ENCODE assay signal across 8 mouse cellular contexts in the genomic region with DNA sequence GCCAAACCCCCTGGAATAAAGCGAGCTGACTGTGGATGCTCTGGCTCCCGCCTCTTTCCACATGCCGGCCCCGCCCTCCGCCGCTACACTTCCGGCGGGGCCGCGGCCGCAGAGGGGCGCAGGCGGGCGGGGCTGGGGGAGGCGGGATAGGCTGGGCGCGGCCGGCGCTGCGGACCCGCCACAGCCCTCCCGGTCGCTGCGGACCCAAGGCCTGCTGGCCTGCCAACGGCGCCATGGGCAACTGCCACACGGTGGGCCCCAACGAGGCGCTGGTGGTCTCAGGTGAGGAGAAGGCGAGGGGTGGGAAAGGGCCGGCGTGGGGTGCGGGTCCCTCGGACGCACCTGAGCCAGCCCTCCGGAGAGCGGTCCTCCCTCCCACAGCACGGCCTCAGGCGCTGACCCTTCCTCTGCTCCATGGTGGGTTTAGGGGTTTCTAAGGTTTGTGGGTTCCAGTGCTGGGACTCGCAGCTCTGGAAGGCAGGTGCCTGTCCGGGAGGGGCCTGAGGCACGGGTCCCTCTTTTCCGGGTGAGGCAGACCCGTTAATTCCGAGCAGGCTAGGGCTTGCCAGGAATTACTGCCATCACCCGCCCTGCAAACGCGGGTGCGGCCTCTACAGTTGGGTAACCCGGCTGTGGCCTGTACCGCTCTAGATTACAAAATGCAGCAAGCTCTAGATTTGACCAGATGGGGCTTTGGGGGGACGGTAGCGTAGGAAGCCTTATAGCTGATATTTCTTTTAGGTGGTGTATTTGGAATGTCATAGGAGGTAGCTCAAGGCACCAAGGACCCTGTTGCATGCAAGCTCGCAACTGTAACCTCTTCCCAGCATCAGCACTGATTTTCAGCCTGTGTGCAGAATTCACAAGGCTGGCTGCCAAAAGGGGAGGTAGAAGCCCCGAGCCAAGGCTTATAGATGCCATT. TPM values are rescaled to one million over a fixed set of nuclear protein-coding genes. Genes with fewer than 3 reads are reported as not detected.
DNase-seq lines count a peak whose midpoint lies in the region; ATAC-seq and TF ChIP-seq lines count a peak whose summit lies in the region.

TSS of gene Flot2 (plus strand) at position 101 of the 922 bp plus-strand sequence.

- H3K4me2 ChIP-seq in CH12.LX (ENCODE audit: insufficient read depth, low read depth, poor library complexity, severe bottlenecking): peak within 1 kb of the TSS; percentile 44
- peak within 1 kb of the TSS; percentile 79 for H3K4me2 ChIP-seq in heart, embryonic 15.5 days
- H3K4me2 ChIP-seq in neural tube, embryonic 14.5 days (ENCODE audit: low read depth, low read length): peak within 1 kb of the TSS; percentile 67

- no peak for TF ChIP-seq RAD21 in CH12.LX (IDR thresholded peaks at IDR 0.05; ENCODE audit: low read depth, low read length)

- in situ Hi-C loops in CH12.LX (cut with MboI; ENCODE audit: low pct_ligation_motif_present, low pct_unique_long_range_greater_than_20kb, low sequenced_read_pairs): no loop called here

- DNase-seq in CH12.LX (ENCODE audit: extremely low read depth): peak; percentile 45
- DNase-seq in brain, adult 2 months (ENCODE audit: low read depth, low spot score): peak; percentile 65
- peak; percentile 77 for DNase-seq in kidney, postnatal 14 days
- peak; percentile 64 for DNase-seq in lung, adult 2 months
- DNase-seq in thymus, postnatal 0 days (ENCODE audit: low spot score): peak; percentile 70

- no peaks in the 10 kb centered on the region for H3K79me2 ChIP-seq in CH12.LX (replicated peaks; ENCODE audit: control insufficient read depth, extremely low read depth, insufficient read depth, poor library complexity, severe bottlenecking)

- peak within 1 kb of the TSS; percentile 68 to 88 (median 82) for H3K4me3 ChIP-seq in CH12.LX (replicated peaks in 1 of 3; ENCODE audit: low read depth in 2 of 3, low read length in 2 of 3, poor library complexity in 1 of 3)
- peak within 1 kb of the TSS; percentile 84 for H3K4me3 ChIP-seq in erythroblast, embryonic 14.5 days (replicated peaks)
- H3K4me3 ChIP-seq in heart, embryonic 15.5 days: peak within 1 kb of the TSS; percentile 67
- H3K4me3 ChIP-seq in lung, adult 2 months (replicated peaks; ENCODE audit: extremely low read depth, low read depth, low read length): peak within 1 kb of the TSS; percentile 86
- H3K4me3 ChIP-seq in neural tube, embryonic 14.5 days (ENCODE audit: low read depth, low read length): peak within 1 kb of the TSS; percentile 89

- dilution Hi-C loops in CH12.LX (cut with MboI; ENCODE audit: extremely low pct_ligation_motif_present, extremely low pct_unique_long_range_greater_than_20kb, low sequenced_read_pairs): no loop called here

- ATAC-seq in heart, embryonic 15.5 days (replicated peaks; ENCODE audit: insufficient number of reproducible peaks, insufficient read depth, low FRiP score, low read depth): peak; percentile 89
- peak; percentile 87 for ATAC-seq in neural tube, embryonic 14.5 days (ENCODE audit: low read depth)

- H3K9me3 ChIP-seq in CH12.LX (replicated peaks; ENCODE audit: low read length): no peaks in the 10 kb centered on the region
- no peaks in the 10 kb centered on the region; the same call in 1 of the 2 replicates for H3K9me3 ChIP-seq in erythroblast, embryonic 14.5 days (ENCODE audit: control insufficient read depth, low read length)
- H3K9me3 ChIP-seq in heart, embryonic 15.5 days (replicated peaks): no peaks in the 10 kb centered on the region
- no peaks in the 10 kb centered on the region for H3K9me3 ChIP-seq in neural tube, embryonic 14.5 days (ENCODE audit: control insufficient read depth, low read length)

- peaks cover 8 to 24% of the 10 kb centered on the region in 2 experiments for H3K4me1 ChIP-seq in CH12.LX (ENCODE audit: control insufficient read depth in 1 of 2, insufficient read depth in 2 of 2)
- H3K4me1 ChIP-seq in erythroblast, embryonic 14.5 days (ENCODE audit: control insufficient read depth): peaks cover 73% of the 10 kb centered on the region
- peaks cover 24% of the 10 kb centered on the region for H3K4me1 ChIP-seq in heart, embryonic 15.5 days (replicated peaks)
- H3K4me1 ChIP-seq in lung, adult 2 months (ENCODE audit: control insufficient read depth, insufficient read depth, low read length): peaks cover 4% of the 10 kb centered on the region
- peaks cover 21% of the 10 kb centered on the region for H3K4me1 ChIP-seq in neural tube, embryonic 14.5 days (ENCODE audit: control insufficient read depth, insufficient read depth, low read length)

- TF ChIP-seq EP300 in CH12.LX (IDR thresholded peaks at IDR 0.05; ENCODE audit: low read length): no peak

- peak within 1 kb of the TSS; percentile 88 for H3K9ac ChIP-seq in CH12.LX (ENCODE audit: insufficient read depth, low read depth)
- H3K9ac ChIP-seq in heart, embryonic 15.5 days: peak within 1 kb of the TSS; percentile 75
- peak within 1 kb of the TSS; percentile 97 for H3K9ac ChIP-seq in neural tube, embryonic 14.5 days (replicated peaks; ENCODE audit: low read depth, low read length)

- peak in 1 of 2 experiments; percentile 29; a peak in 1 of 4 replicates for TF ChIP-seq CTCF in CH12.LX (conservative IDR thresholded peaks at IDR 0.05 in 1 of 2, IDR thresholded peaks at IDR 0.05 in 1 of 2; ENCODE audit: low read depth in 2 of 2, low read length in 2 of 2)
- TF ChIP-seq CTCF in lung, adult 2 months (IDR thresholded peaks at IDR 0.05; ENCODE audit: insufficient read depth, low read length): no peak

- H3K27me3 ChIP-seq in CH12.LX (replicated peaks): no peaks in the 10 kb centered on the region
- no peaks in the 10 kb centered on the region for H3K27me3 ChIP-seq in erythroblast, embryonic 14.5 days (ENCODE audit: control insufficient read depth)
- no peaks in the 10 kb centered on the region for H3K27me3 ChIP-seq in heart, embryonic 15.5 days
- no peaks in the 10 kb centered on the region for H3K27me3 ChIP-seq in neural tube, embryonic 14.5 days (ENCODE audit: control insufficient read depth, insufficient read depth, low read length)

- no peak within 1 kb of the TSS for H3K27ac ChIP-seq in CH12.LX (ENCODE audit: insufficient read depth, low read depth)
- peak within 1 kb of the TSS; percentile 88 for H3K27ac ChIP-seq in heart, embryonic 15.5 days
- H3K27ac ChIP-seq in neural tube, embryonic 14.5 days (ENCODE audit: low read depth, low read length): peak within 1 kb of the TSS; percentile 84

- H3K36me3 ChIP-seq in CH12.LX (replicated peaks in 1 of 2; ENCODE audit: control insufficient read depth in 1 of 2, insufficient read depth in 1 of 2, low read length in 1 of 2): peaks cover 7 to 41% of the 10 kb centered on the region in 2 experiments
- peaks cover 96% of the 10 kb centered on the region for H3K36me3 ChIP-seq in erythroblast, embryonic 14.5 days (ENCODE audit: control insufficient read depth)
- 0 out of 2 replicates have a peak, but pooled peaks cover 3% of the 10 kb centered on the region for H3K36me3 ChIP-seq in heart, embryonic 15.5 days
- peaks cover 4% of the 10 kb centered on the region; the same call in 1 of the 2 replicates for H3K36me3 ChIP-seq in neural tube, embryonic 14.5 days (ENCODE audit: control insufficient read depth, insufficient read depth, low read length)

- 2% methylated on average over 52 of the region's 55 CpGs for WGBS in heart, embryonic 15.5 days
- WGBS in lung, adult 2 months: 4% methylated on average over 55 of the region's 55 CpGs
- 3% methylated on average over 50 of the region's 55 CpGs for WGBS in neural tube, embryonic 14.5 days

- TF ChIP-seq POLR2A in CH12.LX (IDR thresholded peaks at IDR 0.05; ENCODE audit: low read depth, low read length): peak; percentile 65
- TF ChIP-seq POLR2A in lung, adult 2 months (IDR thresholded peaks at IDR 0.05; ENCODE audit: borderline replicate concordance, extremely low read depth, low read depth, low read length): 0 out of 2 replicates have a peak, but pooled peaks have one; percentile 6

TF ChIP-seq in CH12.LX, 34 proteins besides CTCF, POLR2A, EP300 and RAD21 (continues in another document):
- TF ChIP-seq MXI1 (IDR thresholded peaks at IDR 0.05; ENCODE audit: low read depth, low read length) (peak; percentile 27; the same call in 1 of the 2 replicates), TBP (conservative IDR thresholded peaks at IDR 0.05; ENCODE audit: low read depth, low read length) (no peak), NRF1 (IDR thresholded peaks at IDR 0.05; ENCODE audit: low read depth, low read length) (peak; percentile 15; the same call in 1 of the 2 replicates), HCFC1 (IDR thresholded peaks at IDR 0.05; ENCODE audit: low read depth, low read length) (peak; percentile 52), TCF12 (IDR thresholded peaks at IDR 0.05; ENCODE audit: low read depth, low read length) (no peak; the same call in 1 of the 2 replicates), SIN3A (IDR thresholded peaks at IDR 0.05; ENCODE audit: low read length) (no peak), JUN (IDR thresholded peaks at IDR 0.05; ENCODE audit: insufficient read depth, low read depth, low read length) (no peak), KAT2A (IDR thresholded peaks at IDR 0.05; ENCODE audit: insufficient replicate concordance, low read length) (no peak), BHLHE40 (IDR thresholded peaks at IDR 0.05; ENCODE audit: low read depth, low read length) (no peak), GABPA (IDR thresholded peaks at IDR 0.05; ENCODE audit: insufficient replicate concordance, low read depth, low read length) (no peak), SMC3 (IDR thresholded peaks at IDR 0.05; ENCODE audit: low read depth, low read length) (no peak), MAX (IDR thresholded peaks at IDR 0.05; ENCODE audit: low read length) (no peak), ZKSCAN1 (IDR thresholded peaks at IDR 0.05; ENCODE audit: borderline replicate concordance, low read depth, low read length) (no peak), ELF1 (IDR thresholded peaks at IDR 0.05; ENCODE audit: low read depth, low read length) (peak; percentile 71), ETS1 (conservative IDR thresholded peaks at IDR 0.05; ENCODE audit: low read depth, low read length) (no peak), JUND (conservative IDR thresholded peaks at IDR 0.05; ENCODE audit: low read depth, low read length) (no peak), MAZ (IDR thresholded peaks at IDR 0.05; ENCODE audit: low read depth, low read length) (0 out of 2 replicates have a peak, but pooled peaks have one; percentile 47), MEF2A (IDR thresholded peaks at IDR 0.05; ENCODE audit: borderline replicate concordance, low read depth, low read length) (0 out of 2 replicates have a peak, but pooled peaks have one; percentile 15)

RNA-seq across cellular contexts. Expression of gene Flot2, which starts in this region (rescaled TPM):
- total RNA-seq in CH12.LX (2012; rRNA removed) (10.1 and 14.7 TPM in 2 replicates), CH12.LX (2014; rRNA removed) (4.3 and 5.2 TPM in 2 replicates)
- polyA plus RNA-seq in CH12.LX (2012; ENCODE audit: insufficient read length, low read depth): 13.1 and 13.4 TPM in 2 replicates
- 4.8 and 5.4 TPM in 2 replicates for polyA plus RNA-seq in erythroblast, embryonic 14.5 days (2012)
- polyA plus RNA-seq in heart, embryonic 15.5 days (2015; fragmentation: Nextera tagmentation; extraction: Ambion mirVana): 85.8 and 100 TPM in 2 replicates
- 114 and 145 TPM in 2 replicates for polyA plus RNA-seq in lung, adult 2 months (2012; rRNA removed)
- 106 and 117 TPM in 2 replicates for polyA plus RNA-seq in neural tube, embryonic 14.5 days (2014; fragmentation: Nextera tagmentation; extraction: Ambion mirVana)
- 50.3 and 55.3 TPM in 2 replicates for polyA plus RNA-seq in thymus, postnatal 0 days (2015; fragmentation: Nextera tagmentation; extraction: Ambion mirVana)
